Mouse (Mus musculus) intestine, embryonic 15.5 days (tissue): ENCODE measurements around the gene Zdhhc22. TPM values are rescaled to one million over a fixed set of nuclear protein-coding genes. Genes with fewer than 3 reads are reported as not detected.

ENCODE experiments used
- ATAC-seq: fragments of 200-750 bp; cut with Nextera tagmentation; 2 replicates; pipeline ENCODE4 v1.8.0; 2017; ENCODE audit warnings: moderate TSS enrichment, moderate library complexity
- H3K27ac ChIP-seq: fragments of 300-500 bp; sonication (generic); 2 replicates; pipeline ENCODE4 v1.5.1; 2015; ENCODE audit warnings: mild to moderate bottlenecking, inconsistent platforms
- H3K27me3 ChIP-seq: fragments of 300-500 bp; sonication (generic); replicated peaks from 2 replicates; pipeline ENCODE4 v1.6.1; 2015; ENCODE audit warnings: inconsistent platforms
- H3K36me3 ChIP-seq: fragments of 300-500 bp; sonication (generic); 2 replicates; pipeline ENCODE4 v1.6.1; 2015; ENCODE audit warnings: inconsistent platforms
- H3K4me1 ChIP-seq: fragments of 300-500 bp; sonication (generic); replicated peaks from 2 replicates; pipeline ENCODE4 v1.6.1; 2015; ENCODE audit warnings: inconsistent platforms
- H3K4me2 ChIP-seq: fragments of 300-500 bp; sonication (generic); replicated peaks from 2 replicates; pipeline ENCODE4 v1.6.1; 2015; ENCODE audit warnings: mild to moderate bottlenecking, inconsistent platforms
- H3K4me3 ChIP-seq: fragments of 300-500 bp; sonication (generic); replicated peaks from 2 replicates; pipeline ENCODE4 v1.5.1; 2015; ENCODE audit warnings: inconsistent platforms
- H3K9ac ChIP-seq: fragments of 300-500 bp; sonication (generic); 2 replicates; pipeline ENCODE4 v1.6.1; 2015; ENCODE audit warnings: inconsistent platforms
- H3K9me3 ChIP-seq: fragments of 300-500 bp; sonication (generic); 2 replicates; pipeline ENCODE4 v1.6.1; 2016; ENCODE audit warnings: inconsistent platforms
- WGBS: fragments of 180-500 bp; shearing (Covaris S2); methylation state at CpG from one replicate; pipeline ENCODE4 v1.1.7; 2015; 5-methylcytosine and 5-hydroxymethylcytosine counted together
- polyA plus RNA-seq: library from polyadenylated mRNA; unstranded; fragments of >200 nt; fragmentation: Nextera tagmentation; extraction: Ambion mirVana; gene quantifications from 2 replicates; pipeline ENCODE4 v1.2.1, GENCODE M21; 2015

Zdhhc22 gene
- 0.06 and 0.34 TPM in 2 replicates for polyA plus RNA-seq

GRCm38 (mm10) chr12:86989890-86990754 lies at the start of gene Zdhhc22:
Gene Zdhhc22 (minus strand): TSS chr12:86990430.
- Histone ChIP-seq H3K9me3 (no peaks in the 10 kb centered on the region), H3K4me1 (peaks cover 8% of the 10 kb centered on the region), H3K4me2 (peak within 1 kb of the TSS; percentile 49), H3K27ac (no peak within 1 kb of the TSS), H3K9ac (no peak within 1 kb of the TSS), H3K36me3 (no peaks in the 10 kb centered on the region), H3K27me3 (peaks cover 59% of the 10 kb centered on the region), H3K4me3 (peak within 1 kb of the TSS; percentile 15)
- WGBS: under 1% methylated on average over 57 of the region's 68 CpGs
- peak; percentile 72 for ATAC-seq

DNA sequence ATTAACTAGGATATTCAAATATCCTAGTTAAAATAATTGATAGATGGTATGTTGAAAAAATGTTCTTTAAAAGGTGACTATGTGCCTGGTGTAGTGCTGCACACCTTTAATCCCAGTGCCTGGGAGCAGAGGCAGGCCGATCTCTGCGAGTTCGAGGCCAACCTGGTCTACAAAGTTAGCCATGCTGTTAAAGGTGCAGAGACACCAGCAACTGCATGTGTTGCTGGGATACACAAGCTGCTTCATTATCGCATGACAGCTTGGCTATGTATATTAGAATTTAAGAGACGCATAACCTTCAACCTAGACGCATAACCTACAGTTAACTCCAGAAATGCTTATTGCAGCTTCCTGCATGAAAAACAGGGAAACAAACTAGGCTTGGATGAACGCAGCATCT lies 46.4 kb upstream of the Zdhhc22 start:
- Histone ChIP-seq H3K27me3 (no peaks in the 10 kb centered on the region), H3K36me3 (no peaks in the 10 kb centered on the region), H3K27ac (no peak overlapping the region), H3K4me3 (no peak overlapping the region), H3K4me1 (no peaks in the 10 kb centered on the region), H3K4me2 (no peak overlapping the region), H3K9ac (no peak overlapping the region), H3K9me3 (no peaks in the 10 kb centered on the region)
- 93% methylated on average over 7 of the region's 7 CpGs for WGBS
- no peak for ATAC-seq

DNA sequence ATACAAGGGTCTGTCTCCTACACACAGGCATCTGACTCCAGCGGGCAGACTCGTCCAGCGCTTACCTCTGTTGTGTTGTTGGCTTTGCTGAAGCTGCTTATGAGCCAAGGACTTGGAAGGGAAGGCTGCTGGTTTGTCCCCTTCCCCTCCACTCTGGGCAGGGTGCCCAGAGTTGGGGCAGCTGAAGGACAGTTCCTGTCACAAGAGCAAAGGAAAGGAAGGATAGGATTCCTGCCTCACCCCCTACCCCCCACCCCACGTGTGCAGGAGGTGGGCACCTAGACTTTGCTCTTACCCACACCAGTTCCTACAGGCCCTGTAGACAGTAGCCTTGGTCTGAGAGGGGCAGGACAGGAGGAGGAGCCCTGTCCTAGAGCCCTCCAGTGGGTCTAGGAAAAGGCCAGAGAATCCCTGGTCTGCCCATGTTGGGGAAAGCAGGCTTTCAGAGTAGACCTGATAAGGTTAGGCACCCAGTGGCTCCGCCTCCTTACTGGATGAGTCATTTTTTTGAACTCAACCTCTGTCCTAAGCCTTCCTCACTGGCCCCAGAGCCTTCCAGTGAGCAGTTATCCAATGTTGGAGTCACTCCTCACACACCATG lies 41.0 kb upstream of the Zdhhc22 start:
- no peak overlapping the region for H3K4me3 ChIP-seq
- no peaks in the 10 kb centered on the region for H3K4me1 ChIP-seq
- peaks cover 21% of the 10 kb centered on the region for H3K27me3 ChIP-seq
- H3K36me3 ChIP-seq: no peaks in the 10 kb centered on the region
- H3K4me2 ChIP-seq: no peak overlapping the region
- no peak for ATAC-seq
- 74% methylated on average over 5 of the region's 5 CpGs for WGBS
- H3K27ac ChIP-seq: no peak overlapping the region
- H3K9ac ChIP-seq: no peak overlapping the region
- H3K9me3 ChIP-seq: no peaks in the 10 kb centered on the region

DNA sequence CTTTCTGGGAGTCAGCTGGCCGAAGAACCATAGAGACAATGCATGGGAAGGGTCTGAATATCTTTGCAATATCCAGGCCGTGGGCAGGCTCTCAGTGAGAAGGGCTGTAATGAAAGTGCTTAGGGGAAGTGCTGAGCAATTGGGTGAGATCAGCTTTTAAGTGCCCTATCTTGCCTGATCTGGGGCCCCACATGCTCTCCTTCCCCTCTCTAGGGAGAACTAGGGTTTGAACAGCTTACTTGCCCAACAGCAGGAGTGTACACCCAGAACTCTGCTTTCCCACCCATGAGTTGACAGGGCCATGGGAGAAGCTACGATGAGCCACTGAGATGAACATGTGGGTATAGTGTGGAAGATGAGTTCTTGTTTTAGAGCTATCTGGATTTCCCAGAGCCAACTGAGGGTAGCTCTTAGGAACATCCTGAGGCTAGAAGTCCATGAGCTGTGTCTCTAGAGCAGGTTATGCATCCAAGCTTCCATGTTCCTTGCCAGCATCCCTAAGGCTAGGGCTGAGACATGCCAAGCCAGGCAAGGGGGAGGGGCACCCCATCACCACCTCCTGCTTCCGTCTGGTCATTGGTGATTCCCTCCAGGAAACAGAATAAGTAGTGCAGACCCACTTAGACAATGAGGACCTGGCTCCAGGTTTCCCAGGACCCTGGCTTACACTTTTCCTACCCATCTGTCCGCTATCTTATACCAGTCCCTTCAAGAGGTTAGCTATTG lies 39.2 kb upstream of the Zdhhc22 start:
- no peak for ATAC-seq
- no peak overlapping the region for H3K4me2 ChIP-seq
- H3K27me3 ChIP-seq: peaks cover 26% of the 10 kb centered on the region
- H3K4me3 ChIP-seq: no peak overlapping the region
- no peak overlapping the region for H3K27ac ChIP-seq
- H3K9me3 ChIP-seq: no peaks in the 10 kb centered on the region
- H3K36me3 ChIP-seq: no peaks in the 10 kb centered on the region
- H3K9ac ChIP-seq: no peak overlapping the region
- H3K4me1 ChIP-seq: no peaks in the 10 kb centered on the region
- WGBS: 65% methylated on average over 5 of the region's 5 CpGs

- 60% methylated on average over 2 of the region's 2 CpGs for WGBS
- H3K27me3 ChIP-seq: peaks cover 26% of the 10 kb centered on the region
Observed at GRCm38 (mm10) chr12:87028068-87028467, 37.8 kb upstream of the Zdhhc22 start.

DNA sequence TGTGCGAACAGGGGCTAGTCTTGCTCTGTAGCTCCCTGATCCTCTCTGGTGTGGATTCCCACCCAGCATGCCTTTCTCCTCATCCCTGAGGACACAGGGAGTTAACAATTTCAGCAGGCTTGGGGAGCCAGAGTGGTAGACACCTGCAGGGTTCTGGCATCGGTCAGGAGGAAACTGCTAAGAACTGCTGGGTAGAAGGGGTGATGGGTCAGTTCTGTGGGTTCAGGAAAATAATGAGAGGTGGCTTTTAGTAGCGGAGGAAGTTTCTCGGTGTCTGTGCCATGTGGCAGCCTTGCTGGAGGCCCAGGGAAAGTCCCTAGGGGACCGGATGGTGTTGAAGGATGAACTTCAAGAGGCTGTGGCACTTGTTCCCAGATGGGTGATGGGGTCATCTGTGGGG lies 37.2 kb upstream of the Zdhhc22 start:
- H3K4me1 ChIP-seq: no peaks in the 10 kb centered on the region
- no peak overlapping the region for H3K9ac ChIP-seq
- no peak overlapping the region for H3K4me3 ChIP-seq
- no peak overlapping the region for H3K4me2 ChIP-seq
- H3K27ac ChIP-seq: no peak overlapping the region
- ATAC-seq: no peak
- no peaks in the 10 kb centered on the region for H3K36me3 ChIP-seq
- H3K9me3 ChIP-seq: no peaks in the 10 kb centered on the region
- 48% methylated on average over 5 of the region's 5 CpGs for WGBS
- peaks cover 26% of the 10 kb centered on the region for H3K27me3 ChIP-seq

More at GRCm38 (mm10) chr12:87028068-87028467, 37.8 kb upstream of the Zdhhc22 start:
- Histone ChIP-seq H3K4me3 (no peak overlapping the region), H3K9ac (no peak overlapping the region), H3K4me2 (no peak overlapping the region), H3K27ac (no peak overlapping the region), H3K36me3 (no peaks in the 10 kb centered on the region), H3K9me3 (no peaks in the 10 kb centered on the region), H3K4me1 (no peaks in the 10 kb centered on the region)
- no peak for ATAC-seq

- H3K9me3 ChIP-seq: no peaks in the 10 kb centered on the region
- H3K4me1 ChIP-seq: no peaks in the 10 kb centered on the region
- H3K4me2 ChIP-seq: peak overlapping the region; percentile 34
- no peak overlapping the region for H3K27ac ChIP-seq
- no peak for ATAC-seq
- 15% methylated on average over 8 of the region's 8 CpGs for WGBS
- H3K4me3 ChIP-seq: no peak overlapping the region
- peaks cover 26% of the 10 kb centered on the region for H3K27me3 ChIP-seq
- no peaks in the 10 kb centered on the region for H3K36me3 ChIP-seq
- no peak overlapping the region for H3K9ac ChIP-seq
Observed at GRCm38 (mm10) chr12:87026871-87027240, 36.6 kb upstream of the Zdhhc22 start.

GRCm38 (mm10) chr12:87026109-87026870 lies 36.1 kb upstream of the Zdhhc22 start:
- H3K27ac ChIP-seq: no peak overlapping the region
- H3K36me3 ChIP-seq: no peaks in the 10 kb centered on the region
- no peaks in the 10 kb centered on the region for H3K9me3 ChIP-seq
- WGBS: 3% methylated on average over 30 of the region's 30 CpGs
- no peak overlapping the region for H3K9ac ChIP-seq
- ATAC-seq: peak; percentile 78
- H3K4me1 ChIP-seq: no peaks in the 10 kb centered on the region
- H3K27me3 ChIP-seq: peaks cover 26% of the 10 kb centered on the region
- H3K4me3 ChIP-seq: 0 out of 2 replicates have a peak overlapping the region, but pooled peaks have one; percentile 5
- H3K4me2 ChIP-seq: peak overlapping the region; percentile 34

DNA sequence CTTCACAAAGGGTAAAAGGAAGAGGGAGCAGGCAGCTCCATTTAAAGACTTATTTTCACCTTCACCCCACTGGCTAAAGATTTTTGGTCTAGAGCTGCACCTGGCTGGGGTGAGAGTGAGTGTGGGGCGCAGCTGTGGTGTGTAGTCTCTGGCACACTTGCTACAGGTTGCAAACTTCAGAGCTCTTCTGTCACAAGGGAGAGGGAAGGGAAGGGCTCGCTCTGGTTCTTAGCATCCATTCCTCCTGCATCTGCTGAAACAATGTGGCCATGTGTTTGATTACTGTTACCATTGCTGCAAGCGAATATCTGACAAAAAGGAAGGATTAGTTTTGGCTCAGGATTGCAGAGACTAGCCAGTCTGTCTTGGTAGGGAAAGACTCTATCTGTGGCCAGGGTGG lies 33.2 kb upstream of the Zdhhc22 start:
- ATAC-seq: no peak
- H3K36me3 ChIP-seq: no peaks in the 10 kb centered on the region
- H3K4me2 ChIP-seq: no peak overlapping the region
- no peaks in the 10 kb centered on the region for H3K9me3 ChIP-seq
- WGBS: 70% methylated on average over 3 of the region's 3 CpGs
- no peak overlapping the region for H3K27ac ChIP-seq
- H3K27me3 ChIP-seq: peaks cover 26% of the 10 kb centered on the region
- no peak overlapping the region for H3K9ac ChIP-seq
- H3K4me1 ChIP-seq: no peaks in the 10 kb centered on the region
- H3K4me3 ChIP-seq: no peak overlapping the region

- H3K4me1 ChIP-seq: no peaks in the 10 kb centered on the region
- H3K9ac ChIP-seq: no peak overlapping the region
- no peak overlapping the region for H3K4me3 ChIP-seq
- H3K27ac ChIP-seq: no peak overlapping the region
- ATAC-seq: no peak
- H3K27me3 ChIP-seq: peaks cover 12% of the 10 kb centered on the region
- no peaks in the 10 kb centered on the region for H3K9me3 ChIP-seq
- H3K4me2 ChIP-seq: no peak overlapping the region
- WGBS: 85% methylated on average over 2 of the region's 2 CpGs
- H3K36me3 ChIP-seq: no peaks in the 10 kb centered on the region
Observed at GRCm38 (mm10) chr12:87022006-87022405, 31.8 kb upstream of the Zdhhc22 start.

- no peak within 1 kb of the TSS for H3K4me2 ChIP-seq
- H3K9me3 ChIP-seq: no peaks in the 10 kb centered on the region
- H3K9ac ChIP-seq: no peak within 1 kb of the TSS
- WGBS: 74% methylated on average over 6 of the region's 6 CpGs
- peaks cover 2% of the 10 kb centered on the region; the same call in 1 of the 2 replicates for H3K27me3 ChIP-seq
- no peak within 1 kb of the TSS for H3K4me3 ChIP-seq
- ATAC-seq: no peak
- H3K36me3 ChIP-seq: no peaks in the 10 kb centered on the region
- H3K4me1 ChIP-seq: no peaks in the 10 kb centered on the region
- no peak within 1 kb of the TSS for H3K27ac ChIP-seq
Observed at GRCm38 (mm10) chr12:87021040-87021439, 30.8 kb upstream of the Zdhhc22 start, which contains the start of gene Tmem63c. Gene Tmem63c (plus strand): TSS chr12:87021340.

DNA sequence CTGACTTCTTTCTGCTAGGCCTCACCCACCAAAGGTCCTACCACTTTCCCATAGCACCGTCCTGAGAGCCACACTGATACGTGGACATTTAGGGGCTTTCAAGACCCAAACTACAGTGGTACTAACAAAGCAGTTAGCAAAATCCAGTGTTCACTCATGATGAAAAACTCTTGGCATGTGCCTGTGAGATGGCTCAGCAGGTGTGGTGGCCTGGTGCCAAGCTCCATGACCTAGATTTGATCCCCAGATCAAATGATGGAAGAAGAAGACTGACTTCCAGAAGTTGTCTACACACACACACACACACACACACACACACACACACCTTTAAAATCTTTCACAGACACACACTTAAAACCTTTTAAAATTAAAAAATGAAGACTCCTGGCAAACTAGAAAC lies 28.5 kb upstream of the Zdhhc22 start:
- Histone ChIP-seq H3K4me2 (no peak overlapping the region), H3K9ac (no peak overlapping the region), H3K27me3 (no peaks in the 10 kb centered on the region), H3K27ac (no peak overlapping the region), H3K36me3 (no peaks in the 10 kb centered on the region), H3K4me1 (no peaks in the 10 kb centered on the region), H3K4me3 (no peak overlapping the region), H3K9me3 (no peaks in the 10 kb centered on the region)
- no peak for ATAC-seq
- 80% methylated on average over 2 of the region's 2 CpGs for WGBS
